Mouse (Mus musculus): ENCODE data around the gene Gsta3. TPM values are rescaled to one million over a fixed set of nuclear protein-coding genes. Genes with fewer than 3 reads are reported as not detected.
"Not testable (repeated sequence)": the region's sequence is repeated elsewhere in the genome, so short reads cannot be mapped to it uniquely, and the experiment has no call there.

Gsta3 gene
- 100 to 1,000 TPM in 1 of 2 experiments, 10 to 100 TPM in 1; 15.0 to 138 TPM for total RNA-seq (2021)
- 3.9 and 4.1 TPM in 2 replicates for polyA plus RNA-seq (2012; rRNA removed)
- long read RNA-seq, transcript Gsta3-201 (7 exons, 1,457 nt), result major isoform, 5 of 7 reads
- long read RNA-seq, partial matches to known transcripts, result 2 of 7 reads
- long read RNA-seq, other reads (novel, unspliced or antisense), result 0 of 7 reads

GRCm38 (mm10) chr1:21239911-21240898 is at the start of gene Gsta3:
Gene Gsta3, plus strand, starts transcription at chr1:21240589.
- peak; percentile 26 for DNase-seq

GRCm38 (mm10) chr1:21206241-21206640 is 34.1 kb upstream of the Gsta3 start:
- no peak for DNase-seq

DNA sequence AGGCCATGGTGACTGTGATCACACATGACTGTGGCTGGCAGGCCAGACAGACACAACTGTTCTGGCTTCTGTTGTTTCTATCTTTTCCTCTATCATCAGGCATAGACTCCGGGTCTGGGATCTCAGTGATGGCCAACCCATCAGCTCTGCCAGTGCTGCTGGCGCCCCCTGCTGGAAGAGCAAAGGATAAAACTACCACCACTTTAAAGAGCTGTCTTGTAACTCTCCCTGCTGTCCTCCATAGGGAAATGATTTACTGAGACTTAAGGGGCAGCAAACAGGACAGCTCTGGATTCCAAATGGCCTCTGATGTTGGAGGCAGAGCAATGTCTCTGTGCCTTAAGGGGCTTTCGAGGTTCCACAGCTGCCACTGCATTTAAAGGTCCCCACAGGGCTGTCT is 26.9 kb upstream of the Gsta3 start:
- not testable (repeated sequence) for DNase-seq

DNA sequence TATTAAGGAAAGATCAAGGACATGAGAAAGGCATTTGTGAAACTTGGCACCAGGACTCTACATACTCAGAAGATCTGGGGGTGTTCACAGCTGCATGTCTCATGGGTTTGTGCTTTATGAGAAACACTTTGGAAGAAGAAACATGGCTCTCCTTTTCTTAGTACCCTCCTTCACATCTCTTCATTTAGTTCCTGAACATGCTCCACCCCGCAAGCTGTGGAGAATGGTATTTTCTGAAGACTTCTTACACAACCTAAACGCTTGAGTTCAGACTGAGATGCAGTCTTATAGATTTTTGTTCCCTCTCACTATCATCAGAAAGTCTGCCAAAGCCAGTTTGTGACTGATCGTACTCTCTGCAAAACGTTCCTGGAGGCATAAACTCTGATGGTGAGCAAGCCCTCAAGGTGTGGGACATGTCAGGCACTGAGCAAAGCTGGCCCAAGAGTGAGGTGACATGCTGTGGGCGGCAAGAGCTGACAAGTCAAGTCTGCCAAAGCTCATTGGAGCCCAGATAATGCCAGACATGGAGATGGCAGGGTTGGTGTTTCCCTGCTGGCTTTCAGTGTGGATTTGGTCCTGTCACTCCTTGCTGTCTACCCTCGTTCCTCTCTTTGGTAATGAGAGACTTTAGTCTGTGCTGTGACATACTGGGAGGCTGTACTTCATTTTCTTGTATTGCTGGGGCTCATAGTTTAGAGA is 26.2 kb upstream of the Gsta3 start:
- DNase-seq, result not testable (repeated sequence)

DNA sequence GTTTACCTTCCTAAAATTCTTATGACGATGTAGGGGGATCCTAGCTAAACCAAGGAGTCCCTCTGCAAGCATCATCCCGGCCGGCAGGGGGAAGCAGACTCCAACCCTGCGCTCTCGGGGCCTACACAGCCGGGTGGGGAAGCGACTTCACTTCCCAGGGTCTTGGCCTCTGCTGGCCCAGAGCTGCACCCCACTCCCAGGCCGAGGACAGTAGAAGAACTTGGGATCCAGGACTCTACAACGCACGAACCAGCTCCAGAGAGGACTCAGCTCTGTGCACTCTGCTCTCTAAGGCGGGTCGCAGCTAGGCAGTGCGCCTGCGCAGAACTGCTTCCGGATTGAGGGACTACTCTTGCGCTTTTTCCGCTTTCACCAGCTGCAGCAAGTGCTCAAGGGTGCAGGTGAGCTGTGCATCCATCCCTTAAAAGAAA is 21.9 kb upstream of the Gsta3 start, which contains the start of gene Tmem14a:
Gene Tmem14a, plus strand, starts transcription at position 87 of the 431 bp plus-strand sequence.
- peak; percentile 91 for DNase-seq

- DNase-seq, result no peak
Observed at GRCm38 (mm10) chr1:21227756-21228395, 12.5 kb upstream of the Gsta3 start.

- not testable (repeated sequence) for DNase-seq
Observed at GRCm38 (mm10) chr1:21228740-21229722, 11.4 kb upstream of the Gsta3 start.

- DNase-seq, result no peak
Observed at GRCm38 (mm10) chr1:21230376-21230775, 10.0 kb upstream of the Gsta3 start.

GRCm38 (mm10) chr1:21231744-21232464 is 8.5 kb upstream of the Gsta3 start:
- no peak for DNase-seq

DNA sequence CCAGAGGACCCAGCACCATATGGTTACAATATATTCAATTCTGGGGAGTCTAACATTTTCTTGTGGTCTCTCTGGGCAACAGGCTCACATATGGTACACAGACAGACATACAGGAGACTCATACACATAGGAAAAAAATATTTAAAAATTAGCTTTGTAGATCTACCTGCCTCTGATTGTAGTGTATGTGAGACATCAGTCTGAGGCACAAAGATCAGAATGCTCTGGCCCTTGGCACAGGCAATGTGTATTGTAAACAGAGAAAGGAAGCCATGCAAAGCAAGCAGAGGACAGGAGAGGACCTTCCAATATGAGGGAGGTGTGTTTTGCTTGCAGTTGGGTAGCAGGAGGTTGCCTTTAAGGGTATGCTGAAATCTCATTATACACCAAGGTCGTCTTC is 7.9 kb upstream of the Gsta3 start:
- no peak for DNase-seq

GRCm38 (mm10) chr1:21235359-21235758 is 5.0 kb upstream of the Gsta3 start:
- no peak for DNase-seq

DNA sequence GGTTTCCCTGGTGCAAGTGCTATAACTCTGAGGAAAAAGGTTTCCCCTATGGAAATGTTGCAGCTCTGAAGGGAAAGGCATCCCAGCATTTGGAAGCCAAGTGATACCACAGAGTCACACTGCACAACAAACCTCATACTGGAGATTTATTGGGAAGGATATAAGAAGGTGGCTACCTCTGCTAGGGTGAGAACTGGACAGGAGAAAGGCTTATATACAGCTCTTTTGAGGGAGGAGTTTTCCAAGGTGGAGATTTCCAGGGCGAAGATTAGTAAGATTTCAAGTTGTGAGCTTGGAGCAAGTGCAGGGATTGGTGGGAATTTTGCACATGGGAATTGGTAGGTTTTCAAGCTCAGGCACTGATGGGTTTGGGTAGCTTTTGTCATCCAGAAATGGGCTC is 707 bp downstream of the Gsta3 start:
- DNase-seq, result no peak

DNA sequence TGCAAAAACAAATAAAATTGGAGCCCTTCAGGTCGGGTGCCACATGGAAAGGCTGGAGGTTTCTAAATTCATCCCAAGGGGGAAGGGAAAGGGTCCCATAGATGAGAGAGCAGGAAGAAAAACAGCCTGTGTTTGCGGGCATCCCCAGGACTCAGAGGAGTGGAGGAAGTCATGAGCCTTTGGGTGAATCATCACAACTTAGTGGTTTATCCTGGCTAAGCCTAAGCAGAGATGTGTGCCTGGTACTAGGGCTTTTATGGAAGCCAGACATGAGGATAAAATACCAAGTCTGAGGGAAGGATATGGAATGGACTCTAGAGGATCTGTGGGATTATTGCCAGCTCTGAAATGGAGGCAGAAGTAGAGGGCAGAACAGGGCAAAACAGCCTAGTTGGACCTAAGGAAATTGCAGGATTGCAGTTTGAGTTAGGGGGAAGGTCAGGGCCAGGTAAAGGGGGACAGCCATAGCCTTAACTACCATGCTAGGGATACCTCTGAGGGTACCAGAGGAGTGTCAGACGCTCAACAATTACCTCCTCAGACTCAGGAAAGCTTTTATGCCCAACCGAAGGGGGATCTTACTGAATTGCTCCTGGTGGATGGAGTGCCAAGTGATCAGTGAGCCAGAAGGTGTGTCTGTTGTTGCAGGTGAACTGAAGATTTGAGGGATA is 4.0 kb downstream of the Gsta3 start:
- DNase-seq, result no peak

DNA sequence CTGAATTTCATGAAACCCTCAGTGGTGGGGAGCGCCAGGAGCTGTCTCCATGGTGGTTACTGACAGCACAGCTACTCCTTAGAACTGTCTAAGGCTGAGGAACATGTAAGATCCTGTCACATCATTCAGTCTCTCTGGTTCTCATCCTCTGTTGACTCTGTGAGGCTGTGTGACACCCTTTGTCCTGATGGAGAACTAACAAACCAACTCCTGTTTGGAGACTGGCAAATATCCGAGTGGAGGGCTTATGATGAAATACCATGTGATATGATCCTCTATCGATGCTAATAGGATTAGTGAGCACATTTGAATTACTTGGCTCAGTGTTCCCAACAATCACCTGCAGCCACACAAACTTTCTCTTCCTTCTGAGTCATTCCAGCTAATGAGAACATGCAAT is 5.7 kb downstream of the Gsta3 start:
- no peak for DNase-seq

DNA sequence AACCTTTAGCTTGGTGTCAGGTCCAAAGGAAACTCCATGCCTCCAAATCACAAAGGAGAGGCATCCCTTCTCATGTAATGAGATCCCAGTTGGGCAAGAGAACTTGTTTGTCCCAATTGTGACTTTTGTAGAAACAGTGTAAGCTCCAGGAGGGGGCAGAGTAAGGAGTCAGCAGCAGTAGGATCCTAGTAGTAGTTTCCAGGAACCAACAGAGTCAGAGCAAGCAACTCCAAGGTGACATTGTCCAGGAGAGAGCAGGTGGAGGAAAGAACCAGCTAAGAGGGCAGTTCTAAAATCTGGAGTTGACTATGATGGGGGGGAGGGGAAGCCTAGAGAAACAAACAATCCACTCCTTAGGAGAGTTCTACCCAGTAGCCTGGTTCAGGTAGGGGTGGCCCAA is 7.5 kb downstream of the Gsta3 start:
- no peak for DNase-seq

GRCm38 (mm10) chr1:21248560-21249390 is 8.4 kb downstream of the Gsta3 start:
- DNase-seq, result no peak

DNA sequence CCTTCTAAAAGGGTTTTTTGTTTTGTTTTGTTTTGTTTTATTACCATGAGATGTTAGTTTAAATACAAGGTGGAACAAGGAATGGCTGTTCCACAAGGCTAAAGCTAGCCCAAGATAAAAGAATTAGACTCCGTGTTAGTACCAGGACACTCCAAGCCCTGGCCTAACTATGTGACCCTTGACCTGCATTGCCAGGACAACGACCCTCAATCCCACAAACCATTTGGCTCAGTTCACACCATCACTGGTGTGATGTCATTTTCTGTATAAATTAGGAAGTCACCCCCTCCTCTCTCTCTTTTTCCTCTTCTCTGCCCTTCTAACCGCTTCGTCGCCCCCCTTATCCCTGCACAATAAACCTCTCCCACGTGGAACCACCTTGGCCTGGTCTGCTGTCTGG is 11.3 kb downstream of the Gsta3 start:
- DNase-seq, result no peak

DNA sequence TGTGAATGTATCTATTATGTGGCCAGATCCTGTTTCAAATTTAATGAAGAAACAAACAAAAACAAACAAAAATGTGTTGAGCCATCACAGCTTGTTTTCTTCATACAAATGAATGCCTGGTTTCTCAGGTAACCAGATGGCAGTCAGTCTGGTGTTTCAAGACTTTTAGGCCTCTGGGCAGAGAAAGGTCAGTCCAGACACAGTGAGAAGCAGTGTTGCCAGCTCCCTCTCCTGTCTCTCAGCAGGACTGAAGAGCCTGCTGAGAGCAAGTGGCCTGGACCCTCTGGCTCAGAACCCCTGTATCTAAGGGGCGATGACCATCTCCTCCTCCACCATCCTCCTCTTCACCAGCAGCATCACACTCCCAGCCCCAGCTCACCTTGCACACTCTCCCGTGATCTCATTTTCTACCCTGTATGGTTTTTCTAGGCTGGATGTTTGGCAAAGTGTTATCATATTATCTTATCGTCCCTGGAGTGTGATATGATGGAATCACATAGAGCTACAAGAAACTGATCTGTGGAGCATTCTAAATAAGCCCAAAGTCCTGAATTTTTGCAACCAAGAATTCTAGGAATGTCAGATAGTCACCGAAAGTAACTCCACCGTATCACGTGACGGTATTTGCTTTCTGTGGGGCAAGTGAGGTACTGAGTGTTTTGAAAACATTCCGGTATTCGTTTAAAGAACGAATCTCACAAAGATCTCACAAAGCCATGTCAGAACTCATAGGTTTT is 12.3 kb downstream of the Gsta3 start:
- no peak for DNase-seq
